Mouse (Mus musculus): ENCODE measurements around the gene Rab11fip3.

- TF ChIP-seq CTCF (IDR thresholded peaks at IDR 0.05; ENCODE audit: borderline replicate concordance, control insufficient read depth, extremely low read depth, insufficient read depth, low read length, poor library complexity): no peak
- TF ChIP-seq POLR2A (IDR thresholded peaks at IDR 0.05; ENCODE audit: control insufficient read depth, extremely low read depth, insufficient read depth, low read length, poor library complexity): no peak
These were observed 46.0 kb upstream of the Rab11fip3 start for GRCm38 (mm10) chr17:26115205-26115898.
